Mouse (Mus musculus) G1E (cell line): Measurements from ENCODE around the gene Trpm8. TPM values are rescaled to one million over a fixed set of nuclear protein-coding genes. Genes with fewer than 3 reads are reported as not detected.

ENCODE experiments used
- ATAC-seq: 2 replicates; pipeline ENCODE4 v1.8.0; 2016; ENCODE audit warnings: mild to moderate bottlenecking; ENCODE audit not compliant: insufficient number of reproducible peaks, poor library complexity, low FRiP score, severe bottlenecking; ENCODE audit errors: extremely low read depth
- DNase-seq: peaks from one replicate; pipeline ENCODE4 v3.0.0; 2012; ENCODE audit warnings: low spot score
- H3K27me3 ChIP-seq: 2 replicates; pipeline ENCODE4 v1.6.1; 2012; ENCODE audit warnings: mild to moderate bottlenecking, low read length, inconsistent platforms; ENCODE audit not compliant: insufficient read depth
- H3K36me3 ChIP-seq: replicated peaks from 2 replicates; pipeline ENCODE3; 2012; ENCODE audit warnings: mild to moderate bottlenecking, inconsistent platforms
- H3K4me1 ChIP-seq: 2 replicates; pipeline ENCODE4 v1.6.1; 2012; ENCODE audit warnings: low read depth, low read length, inconsistent platforms, mixed read lengths; ENCODE audit not compliant: insufficient read depth
- H3K4me3 ChIP-seq: 2 replicates; pipeline ENCODE4 v1.5.1; 2012; ENCODE audit warnings: low read depth, mild to moderate bottlenecking, inconsistent platforms, low read length, moderate library complexity, mixed read lengths
- H3K9me3 ChIP-seq: replicated peaks from 2 replicates; pipeline ENCODE4 v1.6.1; 2012; ENCODE audit warnings: inconsistent platforms
- CTCF ChIP-seq: IDR thresholded peaks from 2 replicates; pipeline ENCODE4 v1.5.1; 2012; ENCODE audit warnings: low read depth, low read length, inconsistent platforms, mixed read lengths
- GATA1 ChIP-seq: IDR thresholded peaks from 2 replicates; pipeline ENCODE4 v1.6.1; 2012; ENCODE audit warnings: borderline replicate concordance, low read length, inconsistent platforms, mixed read lengths
- GATA2 ChIP-seq: IDR thresholded peaks from 2 replicates; pipeline ENCODE4 v1.6.1; 2012; ENCODE audit warnings: low read depth, low read length, inconsistent platforms, borderline replicate concordance
- POLR2AphosphoS5 ChIP-seq: IDR thresholded peaks from 2 replicates; pipeline ENCODE4 v1.6.1; 2012; ENCODE audit warnings: low read depth, low read length, inconsistent platforms; ENCODE audit not compliant: insufficient replicate concordance
- TAL1 ChIP-seq: conservative IDR thresholded peaks from 2 replicates; pipeline ENCODE4 v1.6.1; 2012; ENCODE audit warnings: low read depth, low read length, inconsistent platforms, mixed read lengths
- polyA plus RNA-seq: library from polyadenylated mRNA; stranded (reverse); fragments of >175 nt; gene quantifications from 2 replicates; pipeline ENCODE4 v1.2.3, GENCODE M21; 2012
- total RNA-seq, 2 experiments: library from RNA; stranded (forward) in 1 of 2; stranded (reverse) in 1 of 2; fragments of 200-1000 nt in 1 of 2; fragments of >200 nt in 1 of 2; fragmentation: Nextera tagmentation in 1 of 2; gene quantifications; 2 replicates each; pipeline ENCODE4 v1.2.3; 2014 to 2017

The Trpm8 gene
- total and polyA plus RNA-seq, 3 experiments: not detected

GRCm38 (mm10) chr1:88253106-88253505, 24.4 kb upstream of the Trpm8 start:
- DNase-seq (no peak), ATAC-seq (no peak)
- Histone ChIP-seq H3K4me3 (no peak overlapping the region), H3K9me3 (no peaks in the 10 kb centered on the region), H3K36me3 (no peaks in the 10 kb centered on the region), H3K4me1 (peaks cover 4% of the 10 kb centered on the region), H3K27me3 (peaks cover 46% of the 10 kb centered on the region)
- 0 out of 2 replicates have a peak, but pooled peaks have one; percentile 39 for TF ChIP-seq POLR2AphosphoS5
- TF ChIP-seq GATA2: no peak
- TF ChIP-seq CTCF: no peak
- TF ChIP-seq GATA1: no peak

GRCm38 (mm10) chr1:88253540-88253939, 23.9 kb upstream of the Trpm8 start:
- H3K4me3 ChIP-seq: no peak overlapping the region
- ATAC-seq (no peak), DNase-seq (no peak)
- peaks cover 46% of the 10 kb centered on the region for H3K27me3 ChIP-seq
- H3K4me1 ChIP-seq: peaks cover 4% of the 10 kb centered on the region
- no peaks in the 10 kb centered on the region for H3K36me3 ChIP-seq
- H3K9me3 ChIP-seq: no peaks in the 10 kb centered on the region
- TF ChIP-seq GATA1 (no peak), POLR2AphosphoS5 (no peak), TAL1 (no peak), GATA2 (no peak), CTCF (no peak)

- H3K4me1 ChIP-seq: peaks cover 4% of the 10 kb centered on the region
- H3K4me3 ChIP-seq: no peak overlapping the region
- no peaks in the 10 kb centered on the region for H3K9me3 ChIP-seq
- peaks cover 38% of the 10 kb centered on the region for H3K27me3 ChIP-seq
- H3K36me3 ChIP-seq: peaks cover 9% of the 10 kb centered on the region
- DNase-seq (no peak), ATAC-seq (no peak)
- TF ChIP-seq GATA1 (no peak), POLR2AphosphoS5 (no peak; the same call in 1 of the 2 replicates), CTCF (no peak), TAL1 (no peak), GATA2 (no peak)
Measured at GRCm38 (mm10) chr1:88254793-88255465, 22.5 kb upstream of the Trpm8 start.

GRCm38 (mm10) chr1:88255466-88255857, 22.0 kb upstream of the Trpm8 start:
- Histone ChIP-seq H3K4me1 (peaks cover 6% of the 10 kb centered on the region), H3K9me3 (no peaks in the 10 kb centered on the region), H3K27me3 (peaks cover 36% of the 10 kb centered on the region), H3K4me3 (no peak overlapping the region), H3K36me3 (peaks cover 15% of the 10 kb centered on the region)
- TF ChIP-seq CTCF (no peak), GATA1 (no peak), GATA2 (no peak), POLR2AphosphoS5 (no peak), TAL1 (no peak)
- ATAC-seq (no peak), DNase-seq (no peak)

- no peak for ATAC-seq
Measured at GRCm38 (mm10) chr1:88255989-88256754, 21.3 kb upstream of the Trpm8 start.

GRCm38 (mm10) chr1:88256886-88257663, 20.4 kb upstream of the Trpm8 start:
- peaks cover 10% of the 10 kb centered on the region for H3K4me1 ChIP-seq
- DNase-seq (no peak), ATAC-seq (no peak)
- no peak overlapping the region for H3K4me3 ChIP-seq
- peaks cover 31% of the 10 kb centered on the region for H3K36me3 ChIP-seq
- H3K27me3 ChIP-seq: peaks cover 29% of the 10 kb centered on the region
- TF ChIP-seq TAL1 (no peak), CTCF (peak; percentile 24; the same call in 1 of the 2 replicates), GATA2 (0 out of 2 replicates have a peak, but pooled peaks have one; percentile 14), POLR2AphosphoS5 (no peak), GATA1 (no peak)
- H3K9me3 ChIP-seq: no peaks in the 10 kb centered on the region

More at GRCm38 (mm10) chr1:88255989-88256754, 21.3 kb upstream of the Trpm8 start:
- DNase-seq: no peak
- no peak overlapping the region for H3K4me3 ChIP-seq
- peaks cover 22% of the 10 kb centered on the region for H3K36me3 ChIP-seq
- peaks cover 6% of the 10 kb centered on the region for H3K4me1 ChIP-seq
- no peaks in the 10 kb centered on the region for H3K9me3 ChIP-seq
- TF ChIP-seq POLR2AphosphoS5 (no peak; the same call in 1 of the 2 replicates), GATA2 (peak; percentile 6; the same call in 1 of the 2 replicates)
- H3K27me3 ChIP-seq: peaks cover 34% of the 10 kb centered on the region
